Mouse (Mus musculus) hindbrain, embryonic 15.5 days (tissue): ENCODE results near the gene Loxl1. TPM values are rescaled to one million over a fixed set of nuclear protein-coding genes. Genes with fewer than 3 reads are reported as not detected.

ENCODE experiments used
- ATAC-seq: fragments of 200-750 bp; cut with Nextera tagmentation; 2 replicates; pipeline ENCODE4 v1.8.0; 2017; ENCODE audit warnings: low read depth, moderate number of reproducible peaks, moderate TSS enrichment; ENCODE audit not compliant: low FRiP score
- H3K27ac ChIP-seq: fragments of 300-500 bp; sonication (generic); replicated peaks from 2 replicates; pipeline ENCODE4 v1.5.1; 2015; ENCODE audit warnings: mild to moderate bottlenecking, inconsistent platforms
- H3K27me3 ChIP-seq: fragments of 300-500 bp; sonication (generic); 2 replicates; pipeline ENCODE4 v1.6.1; 2015; ENCODE audit warnings: control low read depth, inconsistent platforms
- H3K36me3 ChIP-seq: fragments of 300-500 bp; sonication (generic); 2 replicates; pipeline ENCODE4 v1.6.1; 2015; ENCODE audit warnings: control low read depth, inconsistent platforms
- H3K4me1 ChIP-seq: fragments of 300-500 bp; sonication (generic); replicated peaks from 2 replicates; pipeline ENCODE4 v1.6.1; 2015; ENCODE audit warnings: control low read depth, inconsistent platforms
- H3K4me2 ChIP-seq: fragments of 300-500 bp; sonication (generic); 2 replicates; pipeline ENCODE4 v1.6.1; 2015; ENCODE audit warnings: moderate library complexity, mild to moderate bottlenecking, inconsistent platforms
- H3K4me3 ChIP-seq: fragments of 300-500 bp; sonication (generic); 2 replicates; pipeline ENCODE4 v1.5.1; 2015; ENCODE audit warnings: mild to moderate bottlenecking, inconsistent platforms
- H3K9ac ChIP-seq: fragments of 300-500 bp; sonication (generic); 2 replicates; pipeline ENCODE4 v1.6.1; 2015; ENCODE audit warnings: inconsistent platforms
- H3K9me3 ChIP-seq: fragments of 300-500 bp; sonication (generic); 2 replicates; pipeline ENCODE4 v1.6.1; 2016; ENCODE audit warnings: control low read depth, inconsistent platforms
- WGBS: fragments of 180-500 bp; shearing (Covaris S2); methylation state at CpG from one replicate; pipeline ENCODE4 v1.1.7; 2015; 5-methylcytosine and 5-hydroxymethylcytosine counted together
- polyA plus RNA-seq: library from polyadenylated mRNA; unstranded; fragments of >200 nt; fragmentation: Nextera tagmentation; extraction: Ambion mirVana; gene quantifications from 2 replicates; pipeline ENCODE4 v1.2.1, GENCODE M21; 2015

Gene Loxl1
- polyA plus RNA-seq, 1 experiment from 2014 or later: 10.7 TPM

DNA sequence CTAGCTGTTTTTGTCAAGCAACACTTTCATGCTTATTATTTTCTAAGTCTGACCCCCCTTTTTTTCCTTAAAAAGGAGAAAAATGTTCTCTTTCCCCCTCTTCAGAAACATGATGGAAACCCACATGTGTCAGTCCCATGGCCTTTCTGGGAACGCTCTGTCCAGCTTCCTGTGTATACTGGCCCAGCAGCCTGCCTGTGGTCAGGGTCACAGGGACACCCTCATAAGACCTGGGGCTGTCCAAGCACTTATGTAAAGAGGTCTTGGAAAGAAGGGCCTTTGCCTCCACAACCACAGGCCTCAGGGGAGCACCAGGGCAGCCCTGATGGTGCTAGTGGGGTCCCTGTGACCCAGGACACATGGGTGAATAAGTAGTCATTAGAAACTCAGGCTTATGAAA, 23.9 kb downstream of the Loxl1 start:
- H3K9ac ChIP-seq: no peak overlapping the region
- WGBS: 90% methylated on average over 1 of the region's 1 CpGs
- H3K27me3 ChIP-seq: no peaks in the 10 kb centered on the region

DNA sequence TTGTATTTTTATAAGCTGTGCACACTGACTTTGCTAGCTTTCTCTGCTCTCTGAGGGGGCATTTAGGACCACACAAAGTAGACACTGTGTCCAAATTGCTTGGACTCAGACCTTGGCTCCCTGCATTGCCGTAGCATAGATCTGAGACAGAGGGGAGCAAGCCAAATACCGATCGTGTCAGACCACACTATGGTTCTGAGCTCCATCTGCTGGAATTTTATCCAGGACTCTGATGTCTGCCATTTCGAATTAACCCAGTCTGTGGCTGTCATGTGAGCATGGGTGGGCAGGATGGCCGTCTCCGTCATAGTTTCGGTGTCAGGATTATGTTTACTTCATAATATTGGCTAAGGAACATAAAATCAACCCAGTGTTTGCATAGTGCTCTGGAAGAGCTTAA, 29.6 kb downstream of the Loxl1 start:
- Histone ChIP-seq H3K9ac (no peak overlapping the region), H3K4me1 (0 out of 2 replicates have a peak, but pooled peaks cover 4% of the 10 kb centered on the region), H3K4me3 (no peak overlapping the region), H3K36me3 (no peaks in the 10 kb centered on the region), H3K27me3 (no peaks in the 10 kb centered on the region), H3K9me3 (no peaks in the 10 kb centered on the region), H3K4me2 (no peak overlapping the region), H3K27ac (no peak overlapping the region)
- ATAC-seq: no peak
- WGBS: 74% methylated on average over 7 of the region's 7 CpGs

More for the DNA sequence above, 23.9 kb downstream of the Loxl1 start:
- H3K4me2 ChIP-seq: no peak overlapping the region
- H3K9me3 ChIP-seq: no peaks in the 10 kb centered on the region
- no peaks in the 10 kb centered on the region for H3K4me1 ChIP-seq
- no peak overlapping the region for H3K27ac ChIP-seq
- H3K4me3 ChIP-seq: no peak overlapping the region
- no peak for ATAC-seq
- H3K36me3 ChIP-seq: no peaks in the 10 kb centered on the region

DNA sequence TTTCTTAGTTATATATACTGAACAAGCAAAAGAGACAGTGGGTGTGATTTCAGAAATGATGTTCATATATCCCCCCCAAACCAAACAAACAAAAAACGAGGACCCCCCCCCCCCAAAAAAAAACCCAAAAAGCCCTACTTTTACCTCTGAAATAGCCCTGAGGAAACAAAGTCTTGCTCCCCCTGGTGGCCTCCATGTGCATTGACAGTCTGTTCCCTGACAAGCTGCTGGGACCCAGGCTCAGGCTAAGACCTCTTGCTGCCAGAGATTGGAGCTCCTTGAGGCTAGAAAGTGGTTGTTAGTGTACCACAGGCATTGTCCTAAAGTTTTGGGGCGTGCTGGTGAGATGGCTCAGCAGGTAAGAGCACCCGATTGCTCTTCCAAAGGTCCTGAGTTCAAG, 31.4 kb downstream of the Loxl1 start:
- Histone ChIP-seq H3K27me3 (no peaks in the 10 kb centered on the region), H3K9me3 (no peaks in the 10 kb centered on the region), H3K36me3 (no peaks in the 10 kb centered on the region), H3K9ac (no peak overlapping the region), H3K4me2 (no peak overlapping the region), H3K4me1 (0 out of 2 replicates have a peak, but pooled peaks cover 4% of the 10 kb centered on the region), H3K27ac (no peak overlapping the region), H3K4me3 (no peak overlapping the region)
- 51% methylated on average over 3 of the region's 3 CpGs for WGBS
- no peak for ATAC-seq

DNA sequence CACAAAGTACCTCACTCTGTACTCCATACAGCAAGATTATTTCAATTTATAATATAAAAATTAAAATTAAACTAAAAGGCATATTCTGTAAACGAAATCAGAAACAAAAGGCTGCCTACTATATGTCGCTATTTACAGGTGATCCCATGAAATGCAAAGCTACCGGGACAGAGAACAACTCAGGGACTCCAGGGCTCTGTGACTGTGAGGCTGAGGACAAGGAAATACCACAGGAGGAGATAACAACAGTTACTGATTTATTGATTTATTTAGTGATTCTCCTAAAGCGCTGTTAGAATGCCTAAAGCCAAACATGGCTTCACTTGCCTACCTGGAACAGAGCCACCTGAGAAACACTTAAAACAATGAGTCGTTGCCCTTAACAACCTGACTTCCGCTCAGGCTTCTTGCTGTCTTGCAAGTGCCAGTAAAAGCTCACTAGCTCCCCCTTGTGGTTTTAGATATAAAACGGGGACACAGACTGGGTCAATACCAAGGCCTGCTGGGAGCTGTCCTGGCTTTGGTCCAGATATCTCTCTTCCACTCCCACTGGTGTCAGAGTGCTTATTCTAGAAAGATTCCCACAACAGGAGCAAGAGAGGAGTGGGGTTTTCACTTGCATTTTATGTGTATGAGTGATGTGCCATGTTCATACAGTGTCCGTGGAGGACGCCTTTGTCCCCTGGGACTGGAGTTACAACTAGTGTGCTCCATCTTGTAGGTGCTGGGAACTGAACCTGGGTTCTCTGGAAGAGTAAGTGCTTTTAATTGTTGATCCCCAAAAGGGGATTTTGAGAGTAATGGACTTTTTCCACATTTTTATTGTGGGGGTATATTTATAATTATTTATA, 32.5 kb downstream of the Loxl1 start:
- no peak overlapping the region for H3K27ac ChIP-seq
- ATAC-seq: peak; percentile 74; the same call in 1 of the 2 replicates
- H3K9ac ChIP-seq: no peak overlapping the region
- 32% methylated on average over 9 of the region's 9 CpGs for WGBS
- no peak overlapping the region for H3K4me3 ChIP-seq
- H3K4me2 ChIP-seq: peak overlapping the region; percentile 31; the same call in 1 of the 2 replicates
- H3K4me1 ChIP-seq: peaks cover 5% of the 10 kb centered on the region; the same call in 1 of the 2 replicates
- no peaks in the 10 kb centered on the region for H3K36me3 ChIP-seq
- H3K9me3 ChIP-seq: no peaks in the 10 kb centered on the region
- no peaks in the 10 kb centered on the region for H3K27me3 ChIP-seq

DNA sequence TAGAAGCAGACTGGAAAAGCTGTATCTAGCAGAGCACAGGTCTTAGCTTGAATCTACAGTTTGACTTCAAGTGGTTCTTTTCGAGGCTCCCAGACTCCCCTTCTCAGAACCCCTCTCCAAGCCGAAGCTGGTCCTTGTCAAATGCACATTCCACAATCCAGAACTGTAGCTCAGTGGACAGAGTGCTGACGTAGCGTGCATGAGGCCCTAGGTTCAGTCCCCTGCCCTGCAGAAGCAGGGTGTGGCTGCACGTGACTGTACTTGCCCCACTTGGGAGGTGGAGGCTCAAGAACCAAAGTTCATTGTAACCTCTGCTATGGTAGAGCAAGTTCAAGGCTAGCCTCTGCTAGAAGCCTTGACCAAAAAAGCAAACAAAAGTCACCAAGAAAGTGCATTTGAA, 33.2 kb downstream of the Loxl1 start:
- H3K4me1 ChIP-seq: peaks cover 10% of the 10 kb centered on the region; the same call in 1 of the 2 replicates
- no peaks in the 10 kb centered on the region for H3K27me3 ChIP-seq
- H3K4me3 ChIP-seq: no peak overlapping the region
- H3K4me2 ChIP-seq: no peak overlapping the region
- no peak for ATAC-seq
- no peaks in the 10 kb centered on the region for H3K36me3 ChIP-seq
- WGBS: 72% methylated on average over 5 of the region's 5 CpGs
- H3K27ac ChIP-seq: no peak overlapping the region
- no peaks in the 10 kb centered on the region for H3K9me3 ChIP-seq
- H3K9ac ChIP-seq: no peak overlapping the region

DNA sequence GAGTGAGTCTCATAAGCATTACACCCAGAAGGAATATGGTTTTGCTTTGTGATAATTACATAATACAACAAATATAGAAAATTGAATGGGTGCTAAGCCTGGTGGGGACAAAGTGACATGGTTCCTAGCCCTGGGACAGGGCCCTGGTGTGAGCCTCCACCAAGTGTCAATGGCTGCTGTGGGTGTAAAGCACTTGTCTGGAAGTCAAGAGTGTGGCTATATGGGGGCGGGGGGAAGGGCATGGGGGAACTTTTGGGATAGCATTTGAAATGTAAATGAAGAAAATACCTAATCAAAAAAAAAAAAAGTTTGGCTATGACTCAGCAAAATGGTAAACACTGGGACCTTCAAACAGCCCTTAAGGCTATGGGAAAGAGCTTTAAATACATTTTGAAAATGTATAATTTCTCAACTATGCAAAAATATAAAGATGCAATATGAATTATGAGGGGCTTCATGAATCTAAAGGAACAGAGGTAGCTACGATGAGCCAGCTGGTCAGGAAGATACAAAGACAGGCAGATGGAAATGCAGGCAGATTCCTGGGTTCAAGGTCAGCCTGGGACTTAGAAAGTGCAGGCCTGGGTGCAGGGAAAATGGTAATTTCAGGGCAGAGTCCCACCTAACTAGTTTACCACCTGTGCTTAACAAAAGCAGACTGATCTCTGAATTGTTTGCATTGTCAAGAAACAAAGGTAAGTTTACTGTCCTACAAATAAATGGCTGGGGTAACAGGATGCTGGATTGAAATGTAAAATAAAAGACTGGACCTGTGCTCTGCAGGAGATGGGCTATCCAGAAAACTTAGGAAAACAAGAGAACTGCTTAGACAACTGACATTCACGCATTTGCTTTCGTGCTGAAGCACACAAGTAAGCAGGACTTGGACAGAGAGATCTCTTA, 33.9 kb downstream of the Loxl1 start:
- no peak overlapping the region for H3K4me2 ChIP-seq
- 54% methylated on average over 4 of the region's 4 CpGs for WGBS
- H3K9ac ChIP-seq: no peak overlapping the region
- no peak for ATAC-seq
- peaks cover 10% of the 10 kb centered on the region; the same call in 1 of the 2 replicates for H3K4me1 ChIP-seq
- H3K4me3 ChIP-seq: no peak overlapping the region
- H3K36me3 ChIP-seq: no peaks in the 10 kb centered on the region
- no peaks in the 10 kb centered on the region for H3K9me3 ChIP-seq
- no peaks in the 10 kb centered on the region for H3K27me3 ChIP-seq
- H3K27ac ChIP-seq: no peak overlapping the region

DNA sequence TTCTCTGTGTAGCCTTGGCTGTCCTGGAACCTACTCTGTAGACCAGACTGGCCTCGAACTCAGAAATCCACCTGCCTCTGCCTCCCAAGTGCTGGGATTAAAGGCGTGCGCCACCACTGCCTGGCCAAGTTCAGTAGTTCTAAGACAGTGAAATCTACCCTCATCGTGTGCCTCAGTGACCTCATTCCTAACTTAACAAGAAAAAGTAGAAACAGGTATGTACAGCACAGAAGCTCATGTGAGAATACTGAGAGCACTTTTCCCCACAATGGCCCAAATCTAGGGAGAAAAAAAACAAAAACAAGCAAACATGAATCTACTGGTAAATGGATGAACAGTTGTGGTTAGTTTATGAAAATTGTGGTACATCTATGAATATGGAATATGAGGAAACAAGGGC, 34.7 kb downstream of the Loxl1 start:
- no peak overlapping the region for H3K9ac ChIP-seq
- no peak overlapping the region for H3K27ac ChIP-seq
- no peaks in the 10 kb centered on the region for H3K27me3 ChIP-seq
- H3K9me3 ChIP-seq: no peaks in the 10 kb centered on the region
- peaks cover 10% of the 10 kb centered on the region; the same call in 1 of the 2 replicates for H3K4me1 ChIP-seq
- H3K36me3 ChIP-seq: no peaks in the 10 kb centered on the region
- WGBS: 90% methylated on average over 4 of the region's 4 CpGs
- no peak overlapping the region for H3K4me3 ChIP-seq
- no peak overlapping the region for H3K4me2 ChIP-seq
- ATAC-seq: no peak

DNA sequence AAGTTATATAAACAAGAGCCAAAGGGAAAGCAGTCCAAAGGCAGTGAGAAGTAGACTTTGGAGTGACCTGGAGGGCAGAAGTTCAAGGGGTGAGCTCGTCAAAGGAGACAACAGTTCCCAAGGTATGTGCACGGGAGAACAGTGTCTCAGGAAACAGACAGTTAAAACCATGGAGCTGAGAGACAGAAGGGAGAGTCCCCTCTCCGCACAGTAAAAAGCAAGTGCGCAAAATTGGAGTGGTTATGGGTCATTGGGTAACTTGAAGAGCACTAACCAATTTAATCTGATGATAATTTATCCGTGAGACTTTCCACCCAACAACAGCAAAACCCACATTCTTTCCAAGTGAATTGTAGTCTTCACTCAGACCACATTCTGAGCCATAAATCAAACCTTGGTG, 36.6 kb downstream of the Loxl1 start:
- Histone ChIP-seq H3K4me2 (no peak overlapping the region), H3K36me3 (no peaks in the 10 kb centered on the region), H3K27me3 (no peaks in the 10 kb centered on the region), H3K4me3 (no peak overlapping the region), H3K9me3 (no peaks in the 10 kb centered on the region), H3K27ac (no peak overlapping the region), H3K4me1 (peaks cover 10% of the 10 kb centered on the region; the same call in 1 of the 2 replicates), H3K9ac (no peak overlapping the region)
- WGBS: 37% methylated on average over 5 of the region's 5 CpGs
- ATAC-seq: no peak

DNA sequence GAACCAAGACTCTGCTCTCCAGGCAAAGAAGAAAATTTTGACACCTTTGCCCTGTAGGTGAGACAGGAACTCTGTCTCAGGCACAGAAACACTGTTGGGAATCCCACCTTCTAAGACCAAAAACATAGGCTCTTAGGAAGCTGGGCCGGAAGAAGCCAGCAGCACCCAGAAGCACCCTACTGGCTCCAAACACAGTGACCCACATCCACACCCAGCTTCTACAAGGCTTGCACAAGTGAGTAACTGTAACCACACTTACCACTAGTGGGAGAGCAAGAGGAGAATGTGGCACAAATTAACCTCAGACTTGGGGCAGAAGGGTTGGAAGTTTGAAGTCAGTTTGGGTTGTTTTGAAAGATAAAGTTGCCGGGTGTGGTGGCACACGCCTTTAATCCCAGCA, 37.2 kb downstream of the Loxl1 start:
- no peak overlapping the region for H3K9ac ChIP-seq
- ATAC-seq: no peak
- WGBS: 92% methylated on average over 3 of the region's 3 CpGs

DNA sequence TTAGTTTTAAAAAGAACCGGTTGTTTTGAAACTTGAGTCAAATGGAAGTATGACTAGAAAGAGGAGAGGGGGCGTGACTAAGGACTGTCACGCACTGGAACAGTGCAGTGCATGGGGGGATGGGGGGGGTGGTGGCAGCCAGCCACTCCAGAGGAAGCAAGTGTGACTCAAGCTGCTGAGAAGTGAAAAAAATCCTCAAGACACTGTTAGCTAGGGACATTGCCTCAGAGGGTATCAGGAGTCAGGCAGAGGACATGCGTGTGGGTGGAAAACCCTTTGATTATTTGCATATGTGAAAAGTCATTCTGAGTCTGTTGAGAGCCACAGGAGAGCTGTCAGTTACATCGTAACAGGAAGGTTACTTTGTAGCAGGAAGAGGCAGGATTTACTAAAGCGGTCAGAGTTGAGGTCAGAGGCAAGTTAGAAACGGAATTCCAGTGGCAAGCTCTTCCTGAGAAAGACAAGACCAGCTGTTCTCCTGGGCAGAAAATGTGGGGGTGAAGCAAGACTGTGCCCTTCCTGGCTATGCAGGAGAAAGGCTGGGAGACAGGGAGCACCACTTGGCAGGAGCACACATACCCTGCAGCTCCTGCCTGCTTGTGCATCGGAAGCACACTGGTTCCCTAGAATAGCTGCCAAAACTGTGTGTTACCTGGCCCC, 37.7 kb downstream of the Loxl1 start:
- no peak overlapping the region for H3K9ac ChIP-seq

More for the DNA sequence above, 37.2 kb downstream of the Loxl1 start:
- no peak overlapping the region for H3K4me3 ChIP-seq
- H3K9me3 ChIP-seq: no peaks in the 10 kb centered on the region
- H3K36me3 ChIP-seq: no peaks in the 10 kb centered on the region
- peaks cover 10% of the 10 kb centered on the region; the same call in 1 of the 2 replicates for H3K4me1 ChIP-seq
- no peaks in the 10 kb centered on the region for H3K27me3 ChIP-seq
- no peak overlapping the region for H3K4me2 ChIP-seq
- H3K27ac ChIP-seq: no peak overlapping the region

DNA sequence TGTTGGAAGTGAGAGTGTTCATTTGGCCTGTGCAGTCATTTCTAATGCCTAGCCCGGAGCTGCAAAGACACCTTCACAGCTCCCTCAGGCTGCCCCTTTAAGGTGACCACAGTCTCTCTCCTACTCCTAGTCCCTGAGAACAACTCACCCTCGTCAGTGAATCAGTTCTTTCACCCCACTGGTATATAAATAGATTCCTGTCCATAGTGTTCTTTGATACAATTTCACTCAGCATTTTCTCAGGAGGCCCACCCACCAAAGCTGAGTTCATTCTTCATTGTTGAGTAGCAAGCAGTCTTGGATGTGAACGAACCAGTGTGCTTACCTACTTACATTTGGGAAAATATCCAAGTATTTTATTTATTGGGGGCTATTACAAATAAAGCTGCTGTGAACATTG, 38.4 kb downstream of the Loxl1 start:
- Histone ChIP-seq H3K27me3 (no peaks in the 10 kb centered on the region), H3K36me3 (no peaks in the 10 kb centered on the region), H3K9ac (no peak overlapping the region), H3K9me3 (no peaks in the 10 kb centered on the region), H3K4me2 (no peak overlapping the region), H3K4me1 (peaks cover 6% of the 10 kb centered on the region; the same call in 1 of the 2 replicates), H3K4me3 (no peak overlapping the region), H3K27ac (no peak overlapping the region)
- no peak for ATAC-seq
- 47% methylated on average over 3 of the region's 3 CpGs for WGBS

More for the DNA sequence above, 37.7 kb downstream of the Loxl1 start:
- Histone ChIP-seq H3K4me3 (no peak overlapping the region), H3K4me1 (peaks cover 8% of the 10 kb centered on the region; the same call in 1 of the 2 replicates), H3K27me3 (no peaks in the 10 kb centered on the region), H3K9me3 (no peaks in the 10 kb centered on the region), H3K27ac (no peak overlapping the region), H3K4me2 (no peak overlapping the region), H3K36me3 (no peaks in the 10 kb centered on the region)
- ATAC-seq: no peak
- WGBS: 32% methylated on average over 8 of the region's 8 CpGs
